Mouse (Mus musculus): ENCODE results near the gene Fam71e1. TPM values are rescaled to one million over a fixed set of nuclear protein-coding genes. Genes with fewer than 3 reads are reported as not detected.

Gene Fam71e1
- polyA plus RNA-seq, 1 experiment from 2014 or later: 4.4 TPM

GRCm38 (mm10) chr7:44470696-44471612 is 25.4 kb upstream of the Fam71e1 start:
- no peak for ATAC-seq
- 84% methylated on average over 16 of the region's 16 CpGs for WGBS
- no peaks in the 10 kb centered on the region for H3K9me3 ChIP-seq (ENCODE audit: control insufficient read depth)

GRCm38 (mm10) chr7:44471880-44472557 is 24.4 kb upstream of the Fam71e1 start:
- TF ChIP-seq CTCF (IDR thresholded peaks at IDR 0.05; ENCODE audit: low read depth): no peak
- no peak overlapping the region for H3K27ac ChIP-seq (ENCODE audit: low read depth, low read length)
- peaks cover 2% of the 10 kb centered on the region; the same call in 1 of the 2 replicates for H3K27me3 ChIP-seq (replicated peaks; ENCODE audit: control insufficient read depth, insufficient read depth, low read length)
- no peaks in the 10 kb centered on the region; the same call in 1 of the 2 replicates for H3K36me3 ChIP-seq (ENCODE audit: control insufficient read depth, insufficient read depth)
- H3K4me1 ChIP-seq (replicated peaks; ENCODE audit: control insufficient read depth, insufficient read depth, low read length): peaks cover 12% of the 10 kb centered on the region; the same call in 1 of the 2 replicates
- 49% methylated on average over 6 of the region's 6 CpGs for WGBS
- H3K4me3 ChIP-seq (ENCODE audit: low read depth, low read length): no peak overlapping the region
- H3K9ac ChIP-seq (ENCODE audit: low read depth, low read length): no peak overlapping the region
- no peak for ATAC-seq
- H3K9me3 ChIP-seq (ENCODE audit: control insufficient read depth): no peaks in the 10 kb centered on the region
- H3K4me2 ChIP-seq (replicated peaks; ENCODE audit: low read depth): no peak overlapping the region

More at GRCm38 (mm10) chr7:44470696-44471612, 25.4 kb upstream of the Fam71e1 start:
- no peak overlapping the region for H3K4me2 ChIP-seq (replicated peaks; ENCODE audit: low read depth)
- H3K27ac ChIP-seq (ENCODE audit: low read depth, low read length): no peak overlapping the region
- peaks cover 12% of the 10 kb centered on the region; the same call in 1 of the 2 replicates for H3K4me1 ChIP-seq (replicated peaks; ENCODE audit: control insufficient read depth, insufficient read depth, low read length)
- no peak overlapping the region for H3K9ac ChIP-seq (ENCODE audit: low read depth, low read length)
- H3K36me3 ChIP-seq (ENCODE audit: control insufficient read depth, insufficient read depth): no peaks in the 10 kb centered on the region; the same call in 1 of the 2 replicates
- TF ChIP-seq CTCF (IDR thresholded peaks at IDR 0.05; ENCODE audit: low read depth): no peak
- H3K27me3 ChIP-seq (replicated peaks; ENCODE audit: control insufficient read depth, insufficient read depth, low read length): no peaks in the 10 kb centered on the region
- no peak overlapping the region for H3K4me3 ChIP-seq (ENCODE audit: low read depth, low read length)

- H3K4me2 ChIP-seq (replicated peaks; ENCODE audit: low read depth): no peak overlapping the region
- H3K27ac ChIP-seq (ENCODE audit: low read depth, low read length): no peak overlapping the region
- TF ChIP-seq CTCF (IDR thresholded peaks at IDR 0.05; ENCODE audit: low read depth): no peak
- no peaks in the 10 kb centered on the region for H3K9me3 ChIP-seq (ENCODE audit: control insufficient read depth)
- H3K4me1 ChIP-seq (replicated peaks; ENCODE audit: control insufficient read depth, insufficient read depth, low read length): peaks cover 12% of the 10 kb centered on the region; the same call in 1 of the 2 replicates
- whole genome bisulfite sequencing: 0% methylated on average over 1 of the region's 1 CpGs
- H3K36me3 ChIP-seq (ENCODE audit: control insufficient read depth, insufficient read depth): no peaks in the 10 kb centered on the region; the same call in 1 of the 2 replicates
- H3K9ac ChIP-seq (ENCODE audit: low read depth, low read length): no peak overlapping the region
- H3K4me3 ChIP-seq (ENCODE audit: low read depth, low read length): no peak overlapping the region
- ATAC-seq: no peak
- peaks cover 7% of the 10 kb centered on the region; the same call in 1 of the 2 replicates for H3K27me3 ChIP-seq (replicated peaks; ENCODE audit: control insufficient read depth, insufficient read depth, low read length)
Observed at GRCm38 (mm10) chr7:44472558-44472885, 23.9 kb upstream of the Fam71e1 start.

- Histone ChIP-seq H3K4me2 (replicated peaks; ENCODE audit: low read depth) (no peak overlapping the region; the same call in 1 of the 2 replicates), H3K4me3 (ENCODE audit: low read depth, low read length) (no peak overlapping the region), H3K36me3 (ENCODE audit: control insufficient read depth, insufficient read depth) (no peaks in the 10 kb centered on the region; the same call in 1 of the 2 replicates), H3K27me3 (replicated peaks; ENCODE audit: control insufficient read depth, insufficient read depth, low read length) (peaks cover 7% of the 10 kb centered on the region; the same call in 1 of the 2 replicates), H3K4me1 (replicated peaks; ENCODE audit: control insufficient read depth, insufficient read depth, low read length) (peaks cover 12% of the 10 kb centered on the region; the same call in 1 of the 2 replicates), H3K9me3 (ENCODE audit: control insufficient read depth) (no peaks in the 10 kb centered on the region), H3K9ac (ENCODE audit: low read depth, low read length) (no peak overlapping the region), H3K27ac (ENCODE audit: low read depth, low read length) (no peak overlapping the region)
- 28% methylated on average over 9 of the region's 9 CpGs for WGBS
- peak; percentile 46 for ATAC-seq
- no peak for TF ChIP-seq CTCF (IDR thresholded peaks at IDR 0.05; ENCODE audit: low read depth)
Observed at GRCm38 (mm10) chr7:44472961-44473646, 23.3 kb upstream of the Fam71e1 start.

GRCm38 (mm10) chr7:44474419-44474818 is 22.0 kb upstream of the Fam71e1 start:
- ATAC-seq: 0 out of 2 replicates have a peak, but pooled peaks have one; percentile 12

More at GRCm38 (mm10) chr7:44474419-44474818, 22.0 kb upstream of the Fam71e1 start:
- H3K4me3 ChIP-seq (ENCODE audit: low read depth, low read length): no peak overlapping the region
- H3K9ac ChIP-seq (ENCODE audit: low read depth, low read length): no peak overlapping the region
- TF ChIP-seq CTCF (IDR thresholded peaks at IDR 0.05; ENCODE audit: low read depth): no peak
- H3K36me3 ChIP-seq (ENCODE audit: control insufficient read depth, insufficient read depth): no peaks in the 10 kb centered on the region; the same call in 1 of the 2 replicates
- 35% methylated on average over 4 of the region's 4 CpGs for WGBS
- no peak overlapping the region for H3K4me2 ChIP-seq (replicated peaks; ENCODE audit: low read depth)
- H3K4me1 ChIP-seq (replicated peaks; ENCODE audit: control insufficient read depth, insufficient read depth, low read length): peaks cover 4% of the 10 kb centered on the region; the same call in 1 of the 2 replicates
- H3K9me3 ChIP-seq (ENCODE audit: control insufficient read depth): no peaks in the 10 kb centered on the region
- H3K27ac ChIP-seq (ENCODE audit: low read depth, low read length): no peak overlapping the region
- H3K27me3 ChIP-seq (replicated peaks; ENCODE audit: control insufficient read depth, insufficient read depth, low read length): peaks cover 7% of the 10 kb centered on the region; the same call in 1 of the 2 replicates

Data from intestine, postnatal 0 days (tissue).